Mouse (Mus musculus): ENCODE measurements at regions not wholly inside any gene's neighbourhood (a gene's known extent, or its start where the extent isn't known, plus 50 kb on each side); places are given as distances from the start of the nearest gene placed in this dataset.

DNA sequence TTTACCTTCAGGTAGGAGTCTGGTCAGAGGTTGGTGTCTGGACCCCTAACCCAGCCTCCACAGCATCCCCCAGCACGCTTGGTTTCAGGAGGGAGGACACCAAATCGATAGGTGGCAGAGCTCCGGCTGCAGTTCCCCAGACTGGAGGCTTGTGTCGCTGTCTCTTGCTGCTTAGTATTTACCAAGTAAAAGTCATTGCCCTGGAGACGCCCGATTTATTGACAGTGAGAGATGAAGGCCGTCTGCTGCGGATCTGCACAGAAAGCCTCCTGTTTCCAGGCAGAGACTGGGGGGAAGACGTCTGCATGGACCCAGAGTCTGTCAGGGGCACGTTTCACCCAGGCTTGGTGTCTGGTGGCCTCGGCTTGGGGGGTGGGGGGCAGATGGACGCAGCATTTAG is 70.4 kb upstream of the Rufy1 start:
- in situ Hi-C loops (cut with MboI; ENCODE audit: low pct_ligation_motif_present, low pct_unique_long_range_greater_than_20kb, low sequenced_read_pairs) (no loop called here), dilution Hi-C loops (cut with MboI; ENCODE audit: extremely low pct_ligation_motif_present, extremely low pct_unique_long_range_greater_than_20kb, low sequenced_read_pairs) (no loop called here)
- Histone ChIP-seq H3K4me2 (ENCODE audit: insufficient read depth, low read depth, poor library complexity, severe bottlenecking) (no peak overlapping the region), H3K36me3 (replicated peaks in 1 of 2; ENCODE audit: control insufficient read depth in 1 of 2, insufficient read depth in 1 of 2, low read length in 1 of 2) (no peaks in the 10 kb centered on the region), H3K27ac (ENCODE audit: insufficient read depth, low read depth) (no peak overlapping the region), H3K4me3 (replicated peaks in 1 of 3; ENCODE audit: low read depth in 2 of 3, low read length in 2 of 3, poor library complexity in 1 of 3) (no peak overlapping the region), H3K9ac (ENCODE audit: insufficient read depth, low read depth) (no peak overlapping the region), H3K9me3 (replicated peaks; ENCODE audit: low read length) (no peaks in the 10 kb centered on the region), H3K4me1 (ENCODE audit: control insufficient read depth in 1 of 2, insufficient read depth in 2 of 2) (no peaks in the 10 kb centered on the region), H3K27me3 (replicated peaks) (peaks cover 76% of the 10 kb centered on the region), H3K79me2 (replicated peaks; ENCODE audit: control insufficient read depth, extremely low read depth, insufficient read depth, poor library complexity, severe bottlenecking) (no peaks in the 10 kb centered on the region)
- no peak for DNase-seq (ENCODE audit: extremely low read depth)
- TF ChIP-seq ZKSCAN1 (IDR thresholded peaks at IDR 0.05; ENCODE audit: borderline replicate concordance, low read depth, low read length) (no peak), UBTF (IDR thresholded peaks at IDR 0.05; ENCODE audit: low read depth, low read length) (no peak), SMC3 (IDR thresholded peaks at IDR 0.05; ENCODE audit: low read depth, low read length) (no peak), MEF2A (IDR thresholded peaks at IDR 0.05; ENCODE audit: borderline replicate concordance, low read depth, low read length) (no peak), HCFC1 (IDR thresholded peaks at IDR 0.05; ENCODE audit: low read depth, low read length) (no peak), JUN (IDR thresholded peaks at IDR 0.05; ENCODE audit: insufficient read depth, low read depth, low read length) (no peak), NELFE (IDR thresholded peaks at IDR 0.05; ENCODE audit: low read depth, low read length) (no peak), MAFK (IDR thresholded peaks at IDR 0.05; ENCODE audit: insufficient replicate concordance, low read length) (no peak), JUND (conservative IDR thresholded peaks at IDR 0.05; ENCODE audit: low read depth, low read length) (no peak), ELF1 (IDR thresholded peaks at IDR 0.05; ENCODE audit: low read depth, low read length) (no peak), TBP (conservative IDR thresholded peaks at IDR 0.05; ENCODE audit: low read depth, low read length) (no peak), MYC (IDR thresholded peaks at IDR 0.05; ENCODE audit: low read depth, low read length) (no peak), ZNF384 (IDR thresholded peaks at IDR 0.05; ENCODE audit: low read depth, low read length) (no peak), MXI1 (IDR thresholded peaks at IDR 0.05; ENCODE audit: low read depth, low read length) (no peak), MAX (IDR thresholded peaks at IDR 0.05; ENCODE audit: low read length) (no peak), RCOR1 (conservative IDR thresholded peaks at IDR 0.05; ENCODE audit: low read depth, low read length) (no peak), POLR2AphosphoS2 (IDR thresholded peaks at IDR 0.05; ENCODE audit: low read depth, low read length) (no peak), POLR2A (IDR thresholded peaks at IDR 0.05; ENCODE audit: low read depth, low read length) (no peak), ZMIZ1 (IDR thresholded peaks at IDR 0.05; ENCODE audit: low read depth, low read length) (no peak)

DNA sequence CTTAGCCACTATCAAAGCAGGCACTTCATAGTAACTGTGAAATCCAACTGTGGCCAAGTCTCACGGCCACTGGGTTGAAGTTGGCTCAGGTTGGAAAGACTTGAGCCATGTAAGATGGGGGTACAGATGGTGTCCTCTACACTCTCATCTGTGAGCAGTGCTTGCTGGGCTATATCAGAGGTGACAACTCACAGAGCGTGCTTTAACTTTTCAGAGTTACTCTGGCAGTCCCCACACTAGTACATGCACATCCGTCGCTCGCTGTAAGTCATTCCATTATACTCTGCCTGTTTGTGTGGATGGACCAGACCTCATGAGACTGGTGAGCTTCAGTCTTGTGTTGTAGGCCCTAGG is 62.2 kb upstream of the Rufy1 start:
- H3K4me3 ChIP-seq (replicated peaks in 1 of 3; ENCODE audit: low read depth in 2 of 3, low read length in 2 of 3, poor library complexity in 1 of 3) = no peak overlapping the region
- dilution Hi-C loops (cut with MboI; ENCODE audit: extremely low pct_ligation_motif_present, extremely low pct_unique_long_range_greater_than_20kb, low sequenced_read_pairs) = no loop called here
- no peak overlapping the region for H3K27ac ChIP-seq (ENCODE audit: insufficient read depth, low read depth)
- no peak overlapping the region for H3K4me2 ChIP-seq (ENCODE audit: insufficient read depth, low read depth, poor library complexity, severe bottlenecking)
- no peak for DNase-seq (ENCODE audit: extremely low read depth)
- in situ Hi-C loops (cut with MboI; ENCODE audit: low pct_ligation_motif_present, low pct_unique_long_range_greater_than_20kb, low sequenced_read_pairs) = no loop called here
- H3K79me2 ChIP-seq (replicated peaks; ENCODE audit: control insufficient read depth, extremely low read depth, insufficient read depth, poor library complexity, severe bottlenecking) = no peaks in the 10 kb centered on the region
- H3K9ac ChIP-seq (ENCODE audit: insufficient read depth, low read depth) = no peak overlapping the region
- TF ChIP-seq TCF12 (IDR thresholded peaks at IDR 0.05; ENCODE audit: low read depth, low read length) (no peak), JUN (IDR thresholded peaks at IDR 0.05; ENCODE audit: insufficient read depth, low read depth, low read length) (no peak), UBTF (IDR thresholded peaks at IDR 0.05; ENCODE audit: low read depth, low read length) (no peak), RCOR1 (conservative IDR thresholded peaks at IDR 0.05; ENCODE audit: low read depth, low read length) (no peak), SMC3 (IDR thresholded peaks at IDR 0.05; ENCODE audit: low read depth, low read length) (no peak), POLR2A (IDR thresholded peaks at IDR 0.05; ENCODE audit: low read depth, low read length) (no peak), NELFE (IDR thresholded peaks at IDR 0.05; ENCODE audit: low read depth, low read length) (no peak), MAX (IDR thresholded peaks at IDR 0.05; ENCODE audit: low read length) (no peak), IRF4 (IDR thresholded peaks at IDR 0.05; ENCODE audit: low read depth, low read length) (no peak), E2F4 (IDR thresholded peaks at IDR 0.05; ENCODE audit: insufficient replicate concordance, low read depth, low read length) (no peak), ETS1 (conservative IDR thresholded peaks at IDR 0.05; ENCODE audit: low read depth, low read length) (no peak), HCFC1 (IDR thresholded peaks at IDR 0.05; ENCODE audit: low read depth, low read length) (no peak), ELF1 (IDR thresholded peaks at IDR 0.05; ENCODE audit: low read depth, low read length) (no peak), EP300 (IDR thresholded peaks at IDR 0.05; ENCODE audit: low read length) (no peak)
- peaks cover 55% of the 10 kb centered on the region for H3K27me3 ChIP-seq (replicated peaks)
- H3K36me3 ChIP-seq (replicated peaks in 1 of 2; ENCODE audit: control insufficient read depth in 1 of 2, insufficient read depth in 1 of 2, low read length in 1 of 2) = no peaks in the 10 kb centered on the region
- peaks cover 6% of the 10 kb centered on the region for H3K9me3 ChIP-seq (replicated peaks; ENCODE audit: low read length)
- H3K4me1 ChIP-seq (ENCODE audit: control insufficient read depth in 1 of 2, insufficient read depth in 2 of 2) = peaks cover 0 to 4% of the 10 kb centered on the region in 2 experiments; a peak in 1 of 4 replicates

All from CH12.LX (cell line).